Mouse (Mus musculus): ENCODE data around the gene Ninj2. TPM values are rescaled to one million over a fixed set of nuclear protein-coding genes. Genes with fewer than 3 reads are reported as not detected.

The Ninj2 gene
- total RNA-seq, 2 experiments from 2014 or later = 0.67 to 1.3 TPM

GRCm38 (mm10) chr6:120174028-120174601, 81.0 kb downstream of the Ninj2 start:
- DNase-seq (ENCODE audit: low spot score in 2 of 2) = no peak

- no peak for DNase-seq (ENCODE audit: low spot score in 2 of 2)
Observed at GRCm38 (mm10) chr6:120174602-120175115, 81.5 kb downstream of the Ninj2 start.

GRCm38 (mm10) chr6:120175650-120176049, 82.5 kb downstream of the Ninj2 start:
- DNase-seq (ENCODE audit: low spot score in 2 of 2) = no peak

GRCm38 (mm10) chr6:120179044-120179755, 86.0 kb downstream of the Ninj2 start:
- no peak for DNase-seq (ENCODE audit: low spot score in 2 of 2)

GRCm38 (mm10) chr6:120179756-120180206, 86.6 kb downstream of the Ninj2 start:
- no peak for DNase-seq (ENCODE audit: low spot score in 2 of 2)

GRCm38 (mm10) chr6:120180492-120180891, 87.3 kb downstream of the Ninj2 start:
- no peak for DNase-seq (ENCODE audit: low spot score in 2 of 2)

- DNase-seq (ENCODE audit: low spot score in 2 of 2) = no peak
Observed at GRCm38 (mm10) chr6:120182160-120182559, 89.0 kb downstream of the Ninj2 start.

- DNase-seq (ENCODE audit: low spot score in 2 of 2) = no peak
Observed at GRCm38 (mm10) chr6:120183771-120184170, 90.6 kb downstream of the Ninj2 start.

GRCm38 (mm10) chr6:120185012-120185730, 92.0 kb downstream of the Ninj2 start:
- DNase-seq (ENCODE audit: low spot score in 2 of 2) = no peak

GRCm38 (mm10) chr6:120185756-120186155, 92.6 kb downstream of the Ninj2 start:
- no peak for DNase-seq (ENCODE audit: low spot score in 2 of 2)

- DNase-seq (ENCODE audit: low spot score in 2 of 2) = no peak
Observed at GRCm38 (mm10) chr6:120186594-120186993, 93.4 kb downstream of the Ninj2 start.

- no peak for DNase-seq (ENCODE audit: low spot score in 2 of 2)
Observed at GRCm38 (mm10) chr6:120187587-120188176, 94.5 kb downstream of the Ninj2 start.

GRCm38 (mm10) chr6:120188376-120189235, 95.5 kb downstream of the Ninj2 start:
- DNase-seq (ENCODE audit: low spot score in 2 of 2) = no peak

- no peak for DNase-seq (ENCODE audit: low spot score in 2 of 2)
Observed at GRCm38 (mm10) chr6:120189287-120189686, 96.1 kb downstream of the Ninj2 start.

GRCm38 (mm10) chr6:120190365-120190764, 97.2 kb downstream of the Ninj2 start:
- DNase-seq (ENCODE audit: low spot score in 2 of 2) = no peak

GRCm38 (mm10) chr6:120190912-120191311, 97.8 kb downstream of the Ninj2 start:
- no peak for DNase-seq (ENCODE audit: low spot score in 2 of 2)

GRCm38 (mm10) chr6:120191396-120192170, 98.4 kb downstream of the Ninj2 start:
- DNase-seq (ENCODE audit: low spot score in 2 of 2) = no peak

- DNase-seq (ENCODE audit: low spot score in 2 of 2) = peak in 1 of 2 experiments; percentile 21
Observed at GRCm38 (mm10) chr6:120192211-120192870, 99.2 kb downstream of the Ninj2 start.

GRCm38 (mm10) chr6:120193174-120193573, 100.0 kb downstream of the Ninj2 start:
- peak; percentile 65 to 88 for DNase-seq (ENCODE audit: low spot score in 2 of 2)
